Mouse (Mus musculus): ENCODE results near the gene Pard3. TPM values are rescaled to one million over a fixed set of nuclear protein-coding genes. Genes with fewer than 3 reads are reported as not detected.

Pard3 gene
- polyA plus RNA-seq (2012; rRNA removed) = 40.3 and 42.1 TPM in 2 replicates

GRCm38 (mm10) chr8:127063551-127064360 lies at the start of gene Pard3:
Gene Pard3 (plus strand): TSS chr8:127063893.

Other genes with a start within 250 kb of the Pard3 start
- 232 and 487 TPM in 2 replicates for gene Tomm20, start 118.0 kb upstream of the Pard3 start, polyA plus RNA-seq (2012; rRNA removed)
- 1.4 and 2.0 TPM in 2 replicates for gene Rbm34, start 92.8 kb upstream of the Pard3 start, polyA plus RNA-seq (2012; rRNA removed)

Measured in stomach, adult 2 months (tissue).